In genomic region chr9:21527100-21527801, GRCm38 (mm10) we compare ENCODE assay signal across 20 mouse cellular contexts. TPM values are rescaled to one million over a fixed set of nuclear protein-coding genes. Genes with fewer than 3 reads are reported as not detected.
A peak's percentile ranks its signal among the peaks of the same experiment; 100 is the strongest.
DNase-seq lines count a peak whose midpoint lies in the region; ATAC-seq and TF ChIP-seq lines count a peak whose summit lies in the region.
"Had no signal": no experiment of that assay in that cellular context is flagged by ENCODE, and none has a peak within 500 bp of the region (broad histone marks: within the 10 kb centered on the region; RNA-seq: fewer than 3 reads in every experiment).

No protein-coding gene starts in this region.

- H3K9ac ChIP-seq in liver, adult 2 months (ENCODE audit: low read depth, low read length), result no peak overlapping the region
- peak overlapping the region; percentile 53 for H3K9ac ChIP-seq in MEL (ENCODE audit: control insufficient read depth, low read depth, low read length, poor library complexity, severe bottlenecking)
- H3K9ac ChIP-seq in liver, embryonic 11.5 days (ENCODE audit: low read depth, low read length), result no peak overlapping the region
- no peak overlapping the region for H3K9ac ChIP-seq in liver, embryonic 16.5 days (ENCODE audit: low read depth, low read length)
- no peak overlapping the region for H3K9ac ChIP-seq in hindbrain, embryonic 16.5 days (ENCODE audit: low read depth, low read length)
- H3K9ac ChIP-seq: heart, embryonic 13.5 days; hindbrain, embryonic 15.5 days had no signal

- H3K9me3 ChIP-seq in MEL (replicated peaks; ENCODE audit: insufficient read depth, low read length), result no peaks in the 10 kb centered on the region
- H3K9me3 ChIP-seq in liver, embryonic 11.5 days (ENCODE audit: control insufficient read depth, low read length), result no peaks in the 10 kb centered on the region
- no peaks in the 10 kb centered on the region for H3K9me3 ChIP-seq in liver, embryonic 16.5 days (replicated peaks; ENCODE audit: control insufficient read depth, low read length)
- no peaks in the 10 kb centered on the region for H3K9me3 ChIP-seq in hindbrain, embryonic 16.5 days (ENCODE audit: control insufficient read depth, low read length)
- H3K9me3 ChIP-seq: heart, embryonic 13.5 days; hindbrain, embryonic 15.5 days had no signal

- no peak for TF ChIP-seq CTCF in liver, adult 2 months (IDR thresholded peaks at IDR 0.05; ENCODE audit: low read depth, low read length)
- peak in 2 of 3 experiments; percentile 6 to 15; a peak in 3 of 6 replicates for TF ChIP-seq CTCF in MEL (IDR thresholded peaks at IDR 0.05 in 2 of 3, conservative IDR thresholded peaks at IDR 0.05 in 1 of 3; ENCODE audit: control insufficient read depth in 1 of 3, insufficient read depth in 1 of 3, low read depth in 2 of 3, low read length in 3 of 3, poor library complexity in 1 of 3, severe bottlenecking in 1 of 3)

- H3K36me3 ChIP-seq in liver, adult 2 months (ENCODE audit: control insufficient read depth, insufficient read depth, low read length), result no peaks in the 10 kb centered on the region
- peaks cover 0 to 30% of the 10 kb centered on the region in 2 experiments; a peak in 2 of 4 replicates for H3K36me3 ChIP-seq in MEL (ENCODE audit: control insufficient read depth in 1 of 2, insufficient read depth in 2 of 2, low read length in 2 of 2)
- H3K36me3 ChIP-seq in liver, embryonic 11.5 days (ENCODE audit: control insufficient read depth, insufficient read depth, low read length), result no peaks in the 10 kb centered on the region
- no peaks in the 10 kb centered on the region for H3K36me3 ChIP-seq in liver, embryonic 16.5 days (ENCODE audit: control insufficient read depth, insufficient read depth)
- no peaks in the 10 kb centered on the region for H3K36me3 ChIP-seq in hindbrain, embryonic 16.5 days (ENCODE audit: control insufficient read depth, insufficient read depth, low read length)
- H3K36me3 ChIP-seq: heart, embryonic 13.5 days; hindbrain, embryonic 15.5 days had no signal

- H3K4me1 ChIP-seq in liver, adult 2 months (ENCODE audit: control insufficient read depth, insufficient read depth, low read length), result no peaks in the 10 kb centered on the region
- H3K4me1 ChIP-seq in MEL (ENCODE audit: control insufficient read depth in 1 of 2, insufficient read depth in 2 of 2, low read length in 2 of 2), result peaks cover 12 to 39% of the 10 kb centered on the region in 2 experiments
- H3K4me1 ChIP-seq in liver, embryonic 11.5 days (replicated peaks; ENCODE audit: control insufficient read depth, insufficient read depth, low read length), result 0 out of 2 replicates have a peak, but pooled peaks cover 3% of the 10 kb centered on the region
- no peaks in the 10 kb centered on the region for H3K4me1 ChIP-seq in liver, embryonic 16.5 days (ENCODE audit: control insufficient read depth, low read depth, low read length)
- no peaks in the 10 kb centered on the region for H3K4me1 ChIP-seq in hindbrain, embryonic 16.5 days (ENCODE audit: control insufficient read depth, insufficient read depth, low read depth, low read length)
- H3K4me1 ChIP-seq: hindbrain, embryonic 15.5 days had no signal

- DNase-seq in liver, adult 2 months (ENCODE audit: extremely low read depth, low read depth, low spot score), result no peak
- no peak for DNase-seq in liver
- DNase-seq in MEL (ENCODE audit: low read depth, low spot score), result peak; percentile 92
- DNase-seq in liver, embryonic 11.5 days (ENCODE audit: low spot score), result no peak
- no peak for DNase-seq in thymus, adult 18-20 months
- DNase-seq in thymus, postnatal 10 days (ENCODE audit: low spot score in 2 of 2), result no peak
- DNase-seq: adrenal gland, postnatal 10 days; cerebellum, adult 18-20 months; cerebellum, adult 9-11 months; gastrocnemius, postnatal 36 days; heart, adult 11 months; heart, postnatal 36 days had no signal

- no peaks in the 10 kb centered on the region for H3K27me3 ChIP-seq in liver, adult 2 months (ENCODE audit: control insufficient read depth, insufficient read depth, low read length)
- H3K27me3 ChIP-seq in MEL (ENCODE audit: control insufficient read depth in 1 of 2, insufficient read depth in 2 of 2, low read length in 2 of 2), result no peaks in the 10 kb centered on the region
- no peaks in the 10 kb centered on the region for H3K27me3 ChIP-seq in liver, embryonic 11.5 days (replicated peaks; ENCODE audit: control insufficient read depth, insufficient read depth, low read length)
- H3K27me3 ChIP-seq in liver, embryonic 16.5 days (ENCODE audit: control insufficient read depth, insufficient read depth, low read depth, low read length), result no peaks in the 10 kb centered on the region
- H3K27me3 ChIP-seq in hindbrain, embryonic 16.5 days (replicated peaks; ENCODE audit: control insufficient read depth, insufficient read depth, low read length), result no peaks in the 10 kb centered on the region
- H3K27me3 ChIP-seq: heart, embryonic 13.5 days; hindbrain, embryonic 15.5 days had no signal

- TF ChIP-seq EP300 in MEL (IDR thresholded peaks at IDR 0.05; ENCODE audit: low read depth in 1 of 2, low read length in 2 of 2), result no peak

- peak overlapping the region; percentile 11; the same call in 1 of the 2 replicates for H3K4me3 ChIP-seq in liver, adult 2 months (ENCODE audit: insufficient read depth, low read depth, low read length)
- H3K4me3 ChIP-seq in MEL (ENCODE audit: control insufficient read depth in 1 of 2, insufficient read depth in 1 of 2, low read depth in 2 of 2, low read length in 2 of 2), result peak overlapping the region; percentile 10 to 50
- H3K4me3 ChIP-seq in liver, embryonic 11.5 days (ENCODE audit: low read depth, low read length), result no peak overlapping the region
- H3K4me3 ChIP-seq in liver, embryonic 16.5 days (ENCODE audit: low read depth, low read length), result 0 out of 2 replicates have a peak overlapping the region, but pooled peaks have one; percentile 5
- no peak overlapping the region for H3K4me3 ChIP-seq in hindbrain, embryonic 16.5 days (ENCODE audit: low read length)
- H3K4me3 ChIP-seq: embryonic facial prominence, embryonic 10.5 days; erythroblast, embryonic 14.5 days; forebrain, embryonic 10.5 days; heart, embryonic 13.5 days; hindbrain, embryonic 15.5 days had no signal

- 91% methylated on average over 2 of the region's 2 CpGs for WGBS in liver, adult 2 months
- 95% methylated on average over 2 of the region's 2 CpGs for WGBS in liver, embryonic 11.5 days
- WGBS in liver, embryonic 16.5 days (ENCODE audit: insufficient replicate concordance), result 84% methylated on average over 2 of the region's 2 CpGs
- WGBS in hindbrain, embryonic 16.5 days, result 96% methylated on average over 2 of the region's 2 CpGs

- no peak overlapping the region for H3K4me2 ChIP-seq in liver, embryonic 11.5 days
- H3K4me2 ChIP-seq in liver, embryonic 16.5 days (ENCODE audit: low read depth, low read length), result no peak overlapping the region; the same call in 1 of the 2 replicates
- no peak overlapping the region for H3K4me2 ChIP-seq in hindbrain, embryonic 16.5 days (ENCODE audit: low read length)
- H3K4me2 ChIP-seq: heart, embryonic 13.5 days; hindbrain, embryonic 15.5 days had no signal

- no peaks in the 10 kb centered on the region for H3K79me2 ChIP-seq in liver, adult 2 months (ENCODE audit: control insufficient read depth, insufficient read depth, low read length)
- no peaks in the 10 kb centered on the region; the same call in 1 of the 2 replicates for H3K79me2 ChIP-seq in MEL (ENCODE audit: control insufficient read depth, insufficient read depth, low read length, poor library complexity)

- ATAC-seq in liver, embryonic 11.5 days (replicated peaks; ENCODE audit: low FRiP score), result no peak
- no peak for ATAC-seq in liver, embryonic 16.5 days (ENCODE audit: low read depth)
- ATAC-seq in hindbrain, embryonic 16.5 days, result no peak
- ATAC-seq: forebrain, embryonic 14.5 days had no signal

- no peak for TF ChIP-seq RAD21 in MEL (IDR thresholded peaks at IDR 0.05; ENCODE audit: low read depth, low read length)

- H3K27ac ChIP-seq in liver, adult 2 months (replicated peaks; ENCODE audit: insufficient read depth, low read depth, low read length), result no peak overlapping the region
- H3K27ac ChIP-seq in MEL (ENCODE audit: control insufficient read depth, low read depth, low read length), result peak overlapping the region; percentile 82
- peak overlapping the region; percentile 25; the same call in 1 of the 2 replicates for H3K27ac ChIP-seq in liver, embryonic 11.5 days (ENCODE audit: low read depth, low read length)
- 0 out of 2 replicates have a peak overlapping the region, but pooled peaks have one; percentile 16 for H3K27ac ChIP-seq in liver, embryonic 16.5 days (ENCODE audit: low read length)
- H3K27ac ChIP-seq in hindbrain, embryonic 16.5 days (ENCODE audit: low read depth, low read length), result no peak overlapping the region
- H3K27ac ChIP-seq: embryonic facial prominence, embryonic 10.5 days; heart, embryonic 13.5 days; hindbrain, embryonic 15.5 days had no signal

- no peak for TF ChIP-seq POLR2A in liver, adult 2 months (IDR thresholded peaks at IDR 0.05; ENCODE audit: extremely low read depth, insufficient read depth, low read length)
- no peak for TF ChIP-seq POLR2A in MEL (IDR thresholded peaks at IDR 0.05; ENCODE audit: control insufficient read depth in 1 of 2, insufficient read depth in 1 of 2, low read depth in 1 of 2, low read length in 2 of 2, poor library complexity in 1 of 2)

RNA-seq across cellular contexts. Expression of gene AB124611, which starts 1.3 kb away (rescaled TPM):
- 3.5 and 4.6 TPM in 2 replicates for total RNA-seq in liver, adult 2 months (2014; rRNA removed)
- polyA plus RNA-seq in liver, adult 2 months (2012; rRNA removed), result 2.2 and 3.4 TPM in 2 replicates
- total RNA-seq in MEL (2012; rRNA removed), result 37.2 and 55.2 TPM in 2 replicates
- 10 to 100 TPM in 1 of 2 experiments, not detected in 1; 58.7 TPM for polyA plus RNA-seq in MEL (2012; ENCODE audit: insufficient read depth in 1 of 2, insufficient read length in 2 of 2, low read depth in 1 of 2, low replicate concordance in 2 of 2, missing spikeins in 1 of 2)
- 3.7 and 4.3 TPM in 2 replicates for polyA plus RNA-seq in liver, embryonic 11.5 days (2014; fragmentation: Nextera tagmentation; extraction: Ambion mirVana)
- polyA plus RNA-seq in liver, embryonic 16.5 days (2015; fragmentation: Nextera tagmentation; extraction: Ambion mirVana), result 9.6 and 11.3 TPM in 2 replicates
- polyA plus RNA-seq in hindbrain, embryonic 16.5 days (2015; fragmentation: Nextera tagmentation; extraction: Ambion mirVana), result 1.6 and 2.5 TPM in 2 replicates

RNA-seq across cellular contexts. Expression of gene Tmed1, which starts 17.2 kb away (rescaled TPM):
- total RNA-seq in liver, adult 2 months (2014; rRNA removed), result 19.2 and 23.2 TPM in 2 replicates
- polyA plus RNA-seq in liver, adult 2 months (2012; rRNA removed), result 24.9 and 26.5 TPM in 2 replicates
- total RNA-seq in MEL (2012; rRNA removed), result 128 and 146 TPM in 2 replicates
- polyA plus RNA-seq in MEL (2012; ENCODE audit: insufficient read depth in 1 of 2, insufficient read length in 2 of 2, low read depth in 1 of 2, low replicate concordance in 2 of 2, missing spikeins in 1 of 2), result 10 to 100 TPM in 1 of 2 experiments, not detected in 1; 89.4 TPM
- polyA plus RNA-seq in liver, embryonic 11.5 days (2014; fragmentation: Nextera tagmentation; extraction: Ambion mirVana), result 68.6 and 70.2 TPM in 2 replicates
- 27.3 and 29.8 TPM in 2 replicates for polyA plus RNA-seq in liver, embryonic 16.5 days (2015; fragmentation: Nextera tagmentation; extraction: Ambion mirVana)
- polyA plus RNA-seq in hindbrain, embryonic 16.5 days (2015; fragmentation: Nextera tagmentation; extraction: Ambion mirVana), result 64.3 and 66.8 TPM in 2 replicates

RNA-seq across cellular contexts. Expression of gene Carm1, which starts 19.4 kb away (rescaled TPM):
- 5.0 and 8.1 TPM in 2 replicates for total RNA-seq in liver, adult 2 months (2014; rRNA removed)
- 23.4 and 28.5 TPM in 2 replicates for polyA plus RNA-seq in liver, adult 2 months (2012; rRNA removed)
- 121 and 131 TPM in 2 replicates for total RNA-seq in MEL (2012; rRNA removed)
- 100 to 1,000 TPM; 121 to 423 TPM for polyA plus RNA-seq in MEL (2012; ENCODE audit: insufficient read depth in 1 of 2, insufficient read length in 2 of 2, low read depth in 1 of 2, low replicate concordance in 2 of 2, missing spikeins in 1 of 2)
- polyA plus RNA-seq in liver, embryonic 11.5 days (2014; fragmentation: Nextera tagmentation; extraction: Ambion mirVana), result 54.9 TPM in 2 replicates
- polyA plus RNA-seq in liver, embryonic 16.5 days (2015; fragmentation: Nextera tagmentation; extraction: Ambion mirVana), result 7.0 and 9.3 TPM in 2 replicates
- polyA plus RNA-seq in hindbrain, embryonic 16.5 days (2015; fragmentation: Nextera tagmentation; extraction: Ambion mirVana), result 15.8 and 25.4 TPM in 2 replicates

Comparison
In these comparisons a context has a peak if more than half of its experiments do, and no peak if none do; other contexts are left out.
1. H3K27ac ChIP-seq: peak in MEL (single experiment), liver, embryonic 11.5 days (single experiment) and liver, embryonic 16.5 days (single experiment); none in liver, adult 2 months (single experiment) and hindbrain, embryonic 16.5 days (single experiment).
2. H3K4me3 ChIP-seq: peak in liver, adult 2 months (single experiment), MEL (2 of 2) and liver, embryonic 16.5 days (single experiment); none in liver, embryonic 11.5 days (single experiment) and hindbrain, embryonic 16.5 days (single experiment).